Mouse (Mus musculus) stomach, postnatal 0 days (tissue): ENCODE measurements around the gene Klhl20.

ENCODE experiments used
- CTCF ChIP-seq: IDR thresholded peaks from 2 replicates; pipeline ENCODE4 v1.5.1; 2016; ENCODE audit warnings: antibody characterized with exemption, low read depth, mild to moderate bottlenecking, moderate library complexity
- EP300 ChIP-seq: optimal IDR thresholded peaks from 2 replicates; pipeline ENCODE3; 2016; ENCODE audit warnings: antibody characterized with exemption

- TF ChIP-seq CTCF, result no peak
- no peak for TF ChIP-seq EP300
Observed at GRCm38 (mm10) chr1:161071272-161071620, 60.1 kb downstream of the Klhl20 start.
